In the genomic region with DNA sequence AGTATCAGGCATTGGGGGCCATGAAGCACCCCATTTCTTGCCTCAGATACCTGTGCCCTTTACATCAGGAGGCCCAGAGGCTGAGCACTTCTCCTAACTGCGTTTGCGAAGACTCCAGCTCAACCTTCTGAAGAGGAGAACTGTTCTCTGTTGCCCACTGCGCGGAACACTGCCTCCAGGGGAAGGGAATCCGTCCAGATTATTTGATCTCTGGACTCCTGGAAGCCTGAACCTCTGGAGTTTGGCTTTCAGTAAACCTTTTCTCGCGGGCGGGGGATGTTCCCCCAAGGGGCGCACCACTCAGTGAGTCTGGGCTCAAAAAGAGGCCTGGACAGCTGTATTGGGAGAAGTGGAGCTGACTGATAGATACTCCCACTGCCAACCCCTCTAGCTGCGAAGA, we compare ENCODE assay signal across 19 mouse cellular contexts. TPM values are rescaled to one million over a fixed set of nuclear protein-coding genes. Genes with fewer than 3 reads are reported as not detected.
A peak's percentile ranks its signal among the peaks of the same experiment; 100 is the strongest.
DNase-seq lines count a peak whose midpoint lies in the region; ATAC-seq lines count a peak whose summit lies in the region.
"Had no signal": no experiment of that assay in that cellular context is flagged by ENCODE, and none has a peak within 500 bp of the region (broad histone marks: within the 10 kb centered on the region; RNA-seq: fewer than 3 reads in every experiment).

No protein-coding gene starts in this region.

- H3K27me3 ChIP-seq in neural tube, embryonic 15.5 days (replicated peaks), result peaks cover 93% of the 10 kb centered on the region
- H3K27me3 ChIP-seq in heart, embryonic 12.5 days (replicated peaks), result peaks cover 91% of the 10 kb centered on the region

- no peaks in the 10 kb centered on the region for H3K36me3 ChIP-seq in neural tube, embryonic 15.5 days
- H3K36me3 ChIP-seq in heart, embryonic 12.5 days, result no peaks in the 10 kb centered on the region

- H3K4me2 ChIP-seq in neural tube, embryonic 15.5 days, result no peak overlapping the region
- H3K4me2 ChIP-seq in heart, embryonic 12.5 days, result no peak overlapping the region

- H3K4me3 ChIP-seq in neural tube, embryonic 15.5 days (replicated peaks), result no peak overlapping the region
- no peak overlapping the region for H3K4me3 ChIP-seq in heart, embryonic 12.5 days
- H3K4me3 ChIP-seq: layer of hippocampus, adult 2 months; myocyte had no signal

- DNase-seq in kidney, adult 8-10 months, result peak; percentile 53 to 61
- no peak for DNase-seq in kidney, adult 18-20 months
- DNase-seq in neural tube, embryonic 10.5 days (ENCODE audit: extremely low spot score, low spot score), result peak; percentile 44
- DNase-seq in kidney, postnatal 36 days, result peak; percentile 55 to 64
- no peak for DNase-seq in testis, postnatal 14 days (ENCODE audit: low spot score)
- DNase-seq: adrenal gland, postnatal 10 days; cerebellum, adult 11-12 months; gastrocnemius, postnatal 14 days; left cerebral cortex, postnatal 4 days; liver, postnatal 0 days had no signal

- no peak overlapping the region for H3K27ac ChIP-seq in neural tube, embryonic 15.5 days (replicated peaks)
- no peak overlapping the region for H3K27ac ChIP-seq in heart, embryonic 12.5 days (ENCODE audit: poor library complexity, severe bottlenecking)
- H3K27ac ChIP-seq: layer of hippocampus, adult 2 months had no signal

- peaks cover 17% of the 10 kb centered on the region for H3K4me1 ChIP-seq in neural tube, embryonic 15.5 days
- H3K4me1 ChIP-seq in heart, embryonic 12.5 days (replicated peaks), result peaks cover 18% of the 10 kb centered on the region

- H3K9ac ChIP-seq in neural tube, embryonic 15.5 days (replicated peaks), result no peak overlapping the region
- H3K9ac ChIP-seq in heart, embryonic 12.5 days, result no peak overlapping the region
- H3K9ac ChIP-seq: liver, postnatal 0 days had no signal

- 36% methylated on average over 10 of the region's 10 CpGs for WGBS in neural tube, embryonic 15.5 days
- 33% methylated on average over 10 of the region's 10 CpGs for WGBS in heart, embryonic 12.5 days

- no peaks in the 10 kb centered on the region for H3K9me3 ChIP-seq in neural tube, embryonic 15.5 days (replicated peaks)
- H3K9me3 ChIP-seq in heart, embryonic 12.5 days (replicated peaks), result no peaks in the 10 kb centered on the region

- no peak for ATAC-seq in neural tube, embryonic 15.5 days (ENCODE audit: low FRiP score)
- no peak for ATAC-seq in heart, embryonic 12.5 days (ENCODE audit: insufficient number of reproducible peaks, low FRiP score)
- ATAC-seq: liver, postnatal 0 days had no signal

RNA-seq across cellular contexts. Expression of a gene that starts 3.5 kb away (rescaled TPM):
- polyA plus RNA-seq in neural tube, embryonic 15.5 days (2015; fragmentation: Nextera tagmentation; extraction: Ambion mirVana), result 0.82 and 1.9 TPM in 2 replicates
- polyA plus RNA-seq in heart, embryonic 12.5 days (2016; fragmentation: Nextera tagmentation; extraction: Ambion mirVana), result not detected in 2 replicates
- polyA plus RNA-seq: C2C12; forebrain, embryonic 11.5 days; heart, postnatal 0 days; liver, postnatal 0 days; myocyte; stomach, embryonic 16.5 days had no signal

RNA-seq across cellular contexts. Expression of a gene that starts 49.1 kb away (rescaled TPM):
- polyA plus RNA-seq in neural tube, embryonic 15.5 days (2015; fragmentation: Nextera tagmentation; extraction: Ambion mirVana), result 0.08 and 0.26 TPM in 2 replicates
- 0.10 TPM in 1 of 2 replicates, not detected in the other for polyA plus RNA-seq in heart, embryonic 12.5 days (2016; fragmentation: Nextera tagmentation; extraction: Ambion mirVana)
- polyA plus RNA-seq: embryonic facial prominence, embryonic 14.5 days; forebrain, embryonic 11.5 days; heart, postnatal 0 days; liver, postnatal 0 days; stomach, embryonic 16.5 days had no signal

Comparison
In these comparisons a context has a peak if more than half of its experiments do, and no peak if none do; other contexts are left out.
1. DNase-seq: peak in kidney, adult 8-10 months (2 of 2), neural tube, embryonic 10.5 days (single experiment) and kidney, postnatal 36 days (2 of 2); none in kidney, adult 18-20 months (single experiment) and testis, postnatal 14 days (single experiment).